Mouse (Mus musculus): ENCODE results near the gene Dbi. TPM values are rescaled to one million over a fixed set of nuclear protein-coding genes. Genes with fewer than 3 reads are reported as not detected.
A peak's percentile ranks its signal among the peaks of the same experiment; 100 is the strongest.

The Dbi gene
- 639 and 662 TPM in 2 replicates for polyA plus RNA-seq (2014; fragmentation: Nextera tagmentation; extraction: Ambion mirVana)

DNA sequence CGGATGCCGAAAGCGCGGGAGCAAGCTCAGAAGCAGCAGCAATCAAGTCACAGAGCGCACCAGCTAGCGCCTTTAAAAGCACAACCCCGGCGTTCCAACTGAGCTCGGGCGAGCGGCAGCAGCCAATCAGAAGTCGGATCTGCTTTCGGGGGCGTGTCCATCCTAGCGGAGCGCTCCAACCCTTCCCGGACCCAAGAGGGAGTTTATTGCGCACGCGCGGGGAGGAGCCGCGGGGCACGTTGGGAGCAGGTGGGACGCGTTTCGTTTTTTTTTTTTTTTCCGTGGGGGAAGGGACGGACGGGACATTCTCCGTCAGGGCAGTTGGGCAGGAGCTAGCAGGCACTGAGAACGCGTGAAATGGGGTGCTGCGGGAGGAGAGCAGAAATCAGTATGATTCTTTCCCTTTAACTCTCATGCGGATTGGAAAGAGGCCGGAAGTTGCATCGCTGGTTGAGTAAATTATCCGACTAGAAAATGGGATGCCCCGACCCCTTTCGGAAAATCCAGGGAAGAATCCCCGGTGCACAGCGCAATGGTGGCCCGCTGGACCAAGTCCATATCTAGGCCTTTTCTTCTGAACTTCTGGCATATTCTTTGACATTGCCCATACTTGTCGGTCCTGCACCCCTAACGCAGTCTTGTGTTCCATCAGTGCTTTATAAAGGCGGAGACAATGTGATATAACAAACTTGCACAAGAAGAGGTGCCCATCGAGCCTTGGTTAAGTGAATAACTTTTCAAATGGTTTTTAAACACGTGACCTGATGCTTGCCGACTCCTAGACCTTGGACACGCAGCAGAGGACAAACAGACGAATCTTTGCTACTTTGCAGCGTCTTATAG, at the start of gene Dbi, which contains the start of gene 3110009E18Rik:
TSS of gene Dbi (minus strand) at position 110 of the 843 bp plus-strand sequence.
TSS of gene 3110009E18Rik (plus strand) at position 219 of the 843 bp plus-strand sequence.
- H3K4me2 ChIP-seq, result peak within 1 kb of the TSS; percentile 83
- no peaks in the 10 kb centered on the region for H3K9me3 ChIP-seq (replicated peaks; ENCODE audit: control insufficient read depth, low read length)
- peak within 1 kb of the TSS; percentile 93 for H3K27ac ChIP-seq (ENCODE audit: low read depth, low read length)
- ATAC-seq (replicated peaks; ENCODE audit: insufficient number of reproducible peaks, low FRiP score, low TSS enrichment), result peak; percentile 92
- WGBS (ENCODE audit: insufficient replicate concordance), result 3% methylated on average over 52 of the region's 52 CpGs
- peak within 1 kb of the TSS; percentile 81 for H3K9ac ChIP-seq (ENCODE audit: low read depth, low read length)
- peaks cover under 1% of the 10 kb centered on the region; the same call in 1 of the 2 replicates for H3K36me3 ChIP-seq (ENCODE audit: control insufficient read depth, insufficient read depth, low read length)
- H3K27me3 ChIP-seq (ENCODE audit: control insufficient read depth, insufficient read depth, low read length), result no peaks in the 10 kb centered on the region
- H3K4me3 ChIP-seq (ENCODE audit: low read depth, low read length), result peak within 1 kb of the TSS; percentile 67
- peaks cover 21% of the 10 kb centered on the region for H3K4me1 ChIP-seq (ENCODE audit: control insufficient read depth, insufficient read depth, low read length)

DNA sequence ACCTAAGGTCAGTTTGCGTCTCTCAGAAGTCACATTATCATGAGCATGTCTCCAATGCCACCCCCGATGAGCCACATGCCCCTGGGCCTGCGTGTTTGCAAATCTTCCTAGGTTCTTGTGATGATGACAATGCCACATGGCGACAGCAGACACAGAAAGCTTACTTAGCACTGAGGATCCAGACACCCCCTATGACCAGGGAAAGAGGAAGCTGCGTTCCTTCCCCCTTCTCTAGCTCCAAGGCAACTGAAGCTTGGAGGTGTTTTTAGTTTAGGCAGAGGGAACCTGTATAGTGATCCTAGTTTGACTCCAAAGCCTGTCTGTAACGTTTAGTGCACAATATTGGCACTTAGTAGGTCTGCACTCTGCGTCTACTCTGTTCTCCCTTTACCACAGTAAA, 49.4 kb upstream of the Dbi start:
- Histone ChIP-seq H3K27ac (ENCODE audit: low read depth, low read length) (no peak overlapping the region), H3K4me1 (ENCODE audit: control insufficient read depth, insufficient read depth, low read length) (no peaks in the 10 kb centered on the region), H3K9ac (ENCODE audit: low read depth, low read length) (no peak overlapping the region), H3K9me3 (replicated peaks; ENCODE audit: control insufficient read depth, low read length) (no peaks in the 10 kb centered on the region), H3K36me3 (ENCODE audit: control insufficient read depth, insufficient read depth, low read length) (no peaks in the 10 kb centered on the region), H3K27me3 (ENCODE audit: control insufficient read depth, insufficient read depth, low read length) (no peaks in the 10 kb centered on the region), H3K4me2 (no peak overlapping the region), H3K4me3 (ENCODE audit: low read depth, low read length) (no peak overlapping the region)
- no peak for ATAC-seq (replicated peaks; ENCODE audit: insufficient number of reproducible peaks, low FRiP score, low TSS enrichment)
- 81% methylated on average over 7 of the region's 7 CpGs for WGBS (ENCODE audit: insufficient replicate concordance)

DNA sequence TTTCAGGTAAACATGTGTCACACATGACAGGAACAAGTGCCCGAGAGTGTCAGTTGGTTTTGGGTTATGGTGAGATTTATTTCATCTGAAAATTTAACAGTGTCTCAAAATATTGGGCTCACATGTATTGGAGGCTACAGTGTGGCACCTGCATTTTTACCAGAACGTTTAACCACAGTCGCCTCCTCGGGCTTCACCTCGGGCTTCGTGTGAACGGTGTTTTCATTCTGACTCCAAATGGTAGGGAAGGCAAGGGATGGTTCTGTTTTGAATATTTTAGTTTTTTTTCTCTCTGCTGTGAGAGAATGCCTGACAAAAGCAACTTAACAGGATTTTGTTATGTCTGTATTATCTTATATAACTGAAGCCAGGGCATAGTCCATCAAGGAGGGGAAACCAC, 47.8 kb upstream of the Dbi start:
- H3K27me3 ChIP-seq (ENCODE audit: control insufficient read depth, insufficient read depth, low read length), result no peaks in the 10 kb centered on the region
- no peaks in the 10 kb centered on the region for H3K9me3 ChIP-seq (replicated peaks; ENCODE audit: control insufficient read depth, low read length)
- ATAC-seq (replicated peaks; ENCODE audit: insufficient number of reproducible peaks, low FRiP score, low TSS enrichment), result no peak
- no peak overlapping the region for H3K4me2 ChIP-seq
- H3K27ac ChIP-seq (ENCODE audit: low read depth, low read length), result no peak overlapping the region
- H3K36me3 ChIP-seq (ENCODE audit: control insufficient read depth, insufficient read depth, low read length), result no peaks in the 10 kb centered on the region
- 84% methylated on average over 7 of the region's 7 CpGs for WGBS (ENCODE audit: insufficient replicate concordance)
- no peaks in the 10 kb centered on the region for H3K4me1 ChIP-seq (ENCODE audit: control insufficient read depth, insufficient read depth, low read length)
- no peak overlapping the region for H3K4me3 ChIP-seq (ENCODE audit: low read depth, low read length)
- H3K9ac ChIP-seq (ENCODE audit: low read depth, low read length), result no peak overlapping the region

DNA sequence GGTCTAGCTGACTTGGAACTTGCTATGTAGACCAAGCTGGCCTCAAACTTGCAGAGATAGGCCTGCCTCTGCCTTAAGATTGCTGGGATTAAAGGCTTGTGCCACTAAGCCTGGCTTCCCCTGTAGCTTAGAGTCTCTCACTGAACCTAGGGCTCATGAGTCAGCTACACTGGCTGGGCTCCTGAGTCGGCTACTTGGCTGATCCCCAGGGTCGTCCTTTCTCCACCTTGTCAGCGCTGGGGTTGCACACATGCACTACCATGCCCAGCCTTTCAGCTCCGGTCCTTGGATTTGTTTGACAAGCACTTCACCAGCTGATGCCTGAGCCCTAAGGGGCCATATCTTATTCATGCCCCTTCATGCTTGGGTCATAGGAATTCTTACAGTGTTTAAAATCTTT, 47.1 kb upstream of the Dbi start:
- Histone ChIP-seq H3K36me3 (ENCODE audit: control insufficient read depth, insufficient read depth, low read length) (no peaks in the 10 kb centered on the region), H3K27ac (ENCODE audit: low read depth, low read length) (no peak overlapping the region), H3K9ac (ENCODE audit: low read depth, low read length) (no peak overlapping the region), H3K9me3 (replicated peaks; ENCODE audit: control insufficient read depth, low read length) (no peaks in the 10 kb centered on the region), H3K27me3 (ENCODE audit: control insufficient read depth, insufficient read depth, low read length) (no peaks in the 10 kb centered on the region), H3K4me2 (no peak overlapping the region), H3K4me3 (ENCODE audit: low read depth, low read length) (no peak overlapping the region), H3K4me1 (ENCODE audit: control insufficient read depth, insufficient read depth, low read length) (no peaks in the 10 kb centered on the region)
- no peak for ATAC-seq (replicated peaks; ENCODE audit: insufficient number of reproducible peaks, low FRiP score, low TSS enrichment)
- 59% methylated on average over 4 of the region's 4 CpGs for WGBS (ENCODE audit: insufficient replicate concordance)

DNA sequence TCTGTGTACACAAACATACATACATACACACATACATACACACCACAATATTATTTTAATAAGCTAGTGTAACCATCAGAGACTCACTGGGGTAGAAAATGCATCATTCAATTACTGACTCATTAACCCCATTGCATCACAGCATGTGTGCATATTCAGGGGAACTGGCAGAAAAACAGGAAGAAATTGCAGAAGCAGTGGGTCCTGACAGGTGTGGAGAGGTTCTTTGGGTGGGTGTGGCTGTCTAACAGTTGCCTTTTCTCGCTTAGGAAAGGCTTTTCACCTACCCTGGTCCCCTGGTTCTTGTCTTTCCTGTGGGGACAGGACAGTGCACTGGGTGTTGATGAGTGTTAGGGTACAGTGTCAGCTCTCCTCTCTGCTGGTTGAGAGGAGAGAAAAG, 41.7 kb upstream of the Dbi start:
- Histone ChIP-seq H3K4me1 (ENCODE audit: control insufficient read depth, insufficient read depth, low read length) (no peaks in the 10 kb centered on the region), H3K9ac (ENCODE audit: low read depth, low read length) (no peak overlapping the region), H3K36me3 (ENCODE audit: control insufficient read depth, insufficient read depth, low read length) (no peaks in the 10 kb centered on the region; the same call in 1 of the 2 replicates), H3K27me3 (ENCODE audit: control insufficient read depth, insufficient read depth, low read length) (no peaks in the 10 kb centered on the region), H3K4me2 (no peak overlapping the region), H3K9me3 (replicated peaks; ENCODE audit: control insufficient read depth, low read length) (no peaks in the 10 kb centered on the region), H3K27ac (ENCODE audit: low read depth, low read length) (no peak overlapping the region), H3K4me3 (ENCODE audit: low read depth, low read length) (no peak overlapping the region)
- ATAC-seq (replicated peaks; ENCODE audit: insufficient number of reproducible peaks, low FRiP score, low TSS enrichment), result no peak
- 46% methylated on average over 1 of the region's 1 CpGs for WGBS (ENCODE audit: insufficient replicate concordance)

DNA sequence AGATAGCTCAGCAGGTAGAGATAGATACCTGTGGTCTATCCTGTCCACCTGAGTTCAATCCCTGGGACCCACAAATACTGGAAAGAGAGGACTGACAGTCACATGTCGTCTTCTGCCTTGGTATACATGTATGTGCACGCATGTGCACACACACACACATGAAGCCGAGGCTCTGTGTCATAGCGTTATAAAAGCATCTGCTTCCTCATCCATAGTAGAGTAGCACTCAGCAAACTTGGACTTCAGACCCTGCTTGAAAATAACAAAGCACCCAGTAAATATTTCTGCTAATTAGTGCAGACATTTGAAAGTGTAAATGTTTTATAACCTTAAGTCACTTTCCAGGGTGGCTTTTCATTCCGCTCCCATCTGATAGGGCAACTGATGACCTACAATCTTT, 40.6 kb upstream of the Dbi start:
- no peak overlapping the region for H3K4me2 ChIP-seq
- H3K36me3 ChIP-seq (ENCODE audit: control insufficient read depth, insufficient read depth, low read length), result no peaks in the 10 kb centered on the region; the same call in 1 of the 2 replicates
- 89% methylated on average over 5 of the region's 5 CpGs for WGBS (ENCODE audit: insufficient replicate concordance)
- no peaks in the 10 kb centered on the region for H3K27me3 ChIP-seq (ENCODE audit: control insufficient read depth, insufficient read depth, low read length)
- H3K9ac ChIP-seq (ENCODE audit: low read depth, low read length), result no peak overlapping the region
- H3K4me3 ChIP-seq (ENCODE audit: low read depth, low read length), result no peak overlapping the region
- H3K4me1 ChIP-seq (ENCODE audit: control insufficient read depth, insufficient read depth, low read length), result no peaks in the 10 kb centered on the region
- H3K9me3 ChIP-seq (replicated peaks; ENCODE audit: control insufficient read depth, low read length), result no peaks in the 10 kb centered on the region
- no peak overlapping the region for H3K27ac ChIP-seq (ENCODE audit: low read depth, low read length)
- no peak for ATAC-seq (replicated peaks; ENCODE audit: insufficient number of reproducible peaks, low FRiP score, low TSS enrichment)

DNA sequence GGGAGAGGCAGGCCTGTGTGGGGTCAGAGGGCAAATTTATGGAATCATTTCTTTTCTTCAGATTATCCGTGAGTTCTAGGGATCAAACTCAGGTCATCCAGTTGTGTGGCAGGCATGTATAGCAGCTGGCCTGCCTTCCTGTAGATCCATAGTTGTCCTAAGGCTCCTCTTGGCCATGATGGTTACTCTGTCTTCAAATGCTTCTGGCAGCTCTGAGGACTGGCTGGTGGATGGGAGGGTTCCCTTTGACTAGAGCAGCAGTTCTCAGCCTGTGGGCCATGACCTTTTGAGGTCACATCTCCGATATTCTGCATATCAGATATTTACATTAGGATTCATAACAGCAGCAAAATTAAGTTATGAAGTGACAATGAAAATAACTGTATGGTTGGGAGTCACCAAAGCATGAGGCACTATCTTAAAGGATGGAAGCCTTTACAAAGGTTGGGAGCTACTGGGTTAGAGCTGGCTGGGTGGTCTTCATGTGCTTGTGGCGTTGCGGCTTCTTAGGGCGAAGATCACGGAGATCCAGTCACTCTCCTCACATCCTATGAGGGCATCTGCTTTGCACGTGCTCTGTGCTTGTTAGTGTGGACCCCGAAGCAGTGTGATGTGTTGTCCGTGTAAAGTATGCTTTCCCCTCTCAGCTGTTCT, 37.7 kb upstream of the Dbi start:
- no peak overlapping the region for H3K4me3 ChIP-seq (ENCODE audit: low read depth, low read length)
- no peak overlapping the region for H3K27ac ChIP-seq (ENCODE audit: low read depth, low read length)
- no peak overlapping the region for H3K9ac ChIP-seq (ENCODE audit: low read depth, low read length)
- no peaks in the 10 kb centered on the region for H3K9me3 ChIP-seq (replicated peaks; ENCODE audit: control insufficient read depth, low read length)
- ATAC-seq (replicated peaks; ENCODE audit: insufficient number of reproducible peaks, low FRiP score, low TSS enrichment), result no peak
- no peaks in the 10 kb centered on the region; the same call in 1 of the 2 replicates for H3K36me3 ChIP-seq (ENCODE audit: control insufficient read depth, insufficient read depth, low read length)
- 81% methylated on average over 9 of the region's 9 CpGs for WGBS (ENCODE audit: insufficient replicate concordance)
- H3K4me1 ChIP-seq (ENCODE audit: control insufficient read depth, insufficient read depth, low read length), result no peaks in the 10 kb centered on the region
- no peaks in the 10 kb centered on the region for H3K27me3 ChIP-seq (ENCODE audit: control insufficient read depth, insufficient read depth, low read length)
- H3K4me2 ChIP-seq, result no peak overlapping the region

DNA sequence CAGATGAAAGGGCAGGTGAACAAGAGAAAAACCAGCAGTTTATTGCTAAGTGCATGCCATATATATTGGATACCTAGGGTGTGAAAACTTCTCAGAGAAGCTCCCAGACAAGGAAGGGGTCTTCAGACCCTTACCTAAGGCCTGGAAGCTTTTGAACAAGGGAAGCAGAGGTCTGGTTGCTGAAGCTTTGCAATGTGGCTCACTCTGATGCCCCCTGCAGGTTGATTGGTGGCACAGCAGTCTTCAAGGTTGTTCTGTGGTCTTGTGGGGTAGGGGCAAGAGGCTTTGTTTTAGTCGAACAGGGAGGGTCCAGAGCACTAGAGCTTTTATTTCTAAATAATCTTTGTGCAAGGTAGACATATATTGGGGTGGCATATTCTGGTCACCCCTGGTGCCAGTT, 34.4 kb upstream of the Dbi start:
- Histone ChIP-seq H3K27ac (ENCODE audit: low read depth, low read length) (no peak overlapping the region), H3K9me3 (replicated peaks; ENCODE audit: control insufficient read depth, low read length) (no peaks in the 10 kb centered on the region), H3K4me2 (no peak overlapping the region), H3K27me3 (ENCODE audit: control insufficient read depth, insufficient read depth, low read length) (no peaks in the 10 kb centered on the region), H3K36me3 (ENCODE audit: control insufficient read depth, insufficient read depth, low read length) (no peaks in the 10 kb centered on the region), H3K4me1 (ENCODE audit: control insufficient read depth, insufficient read depth, low read length) (no peaks in the 10 kb centered on the region), H3K4me3 (ENCODE audit: low read depth, low read length) (no peak overlapping the region), H3K9ac (ENCODE audit: low read depth, low read length) (no peak overlapping the region)
- ATAC-seq (replicated peaks; ENCODE audit: insufficient number of reproducible peaks, low FRiP score, low TSS enrichment), result no peak
- WGBS (ENCODE audit: insufficient replicate concordance), result 14% methylated on average over 1 of the region's 1 CpGs
